Mouse (Mus musculus): ENCODE data around the gene Zfp688. TPM values are rescaled to one million over a fixed set of nuclear protein-coding genes. Genes with fewer than 3 reads are reported as not detected.
A peak's percentile ranks its signal among the peaks of the same experiment; 100 is the strongest.
"Not testable (repeated sequence)": the region's sequence is repeated elsewhere in the genome, so short reads cannot be mapped to it uniquely, and the experiment has no call there.

Gene Zfp688
- polyA plus RNA-seq, 1 experiment: 29.6 TPM

DNA sequence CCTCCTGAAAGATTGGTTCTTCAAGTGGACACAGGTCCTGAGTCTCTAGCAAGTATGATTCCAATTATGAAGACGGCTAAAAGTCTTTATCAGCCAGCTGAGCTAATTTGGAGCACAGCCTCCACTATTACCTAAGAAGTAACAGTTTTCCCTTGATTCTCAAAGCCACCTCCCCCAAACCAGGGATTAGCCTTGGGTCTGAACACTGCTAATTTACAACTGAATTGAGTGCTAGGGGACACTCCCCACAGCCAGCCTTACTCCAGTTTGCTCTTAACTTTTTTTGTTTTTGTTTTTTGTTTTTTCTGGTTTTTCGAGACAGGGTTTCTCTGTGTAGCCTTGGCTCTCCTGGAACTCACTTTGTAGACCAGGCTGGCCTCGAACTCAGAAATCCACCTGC, 43.3 kb upstream of the Zfp688 start:
- H3K27ac ChIP-seq (ENCODE audit: insufficient read depth, low read depth, low read length): no peak overlapping the region
- TF ChIP-seq CTCF (IDR thresholded peaks at IDR 0.05; ENCODE audit: extremely low read depth, insufficient read length, insufficient replicate concordance, low read depth, low read length) (no peak), POLR2A (IDR thresholded peaks at IDR 0.05; ENCODE audit: low read depth, low read length) (no peak)
- no peaks in the 10 kb centered on the region for H3K27me3 ChIP-seq (ENCODE audit: control insufficient read depth, insufficient read depth, low read length)
- 94% methylated on average over 3 of the region's 3 CpGs for WGBS
- H3K36me3 ChIP-seq (ENCODE audit: control insufficient read depth, insufficient read depth, low read length): peaks cover 16% of the 10 kb centered on the region
- peaks cover 4% of the 10 kb centered on the region; the same call in 1 of the 2 replicates for H3K4me1 ChIP-seq (ENCODE audit: control insufficient read depth, insufficient read depth, insufficient read length, low read length)
- no peak overlapping the region for H3K4me3 ChIP-seq (ENCODE audit: low read depth, low read length)

DNA sequence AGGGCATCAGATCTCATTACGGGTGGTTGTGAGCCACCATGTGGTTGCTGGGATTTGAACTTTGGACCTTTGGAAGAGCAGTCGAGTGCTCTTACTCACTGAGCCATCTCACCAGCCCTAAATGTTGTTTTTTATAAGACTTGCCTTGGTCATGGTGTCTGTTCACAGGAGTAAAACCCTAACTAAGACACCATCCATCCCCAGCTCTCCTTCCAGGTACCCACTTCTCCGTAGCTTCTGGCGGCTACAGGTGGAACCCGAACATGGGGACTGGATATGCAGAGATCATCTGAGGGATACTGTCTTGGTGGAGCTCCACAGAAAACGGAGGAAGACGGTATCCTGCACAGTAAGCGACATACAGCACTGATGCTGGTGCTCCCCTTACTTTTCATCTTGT, 37.4 kb upstream of the Zfp688 start, which contains the start of gene Prr14:
TSS of gene Prr14 (plus strand) at position 301 of the 400 bp plus-strand sequence.
- 92% methylated on average over 8 of the region's 8 CpGs for WGBS
- H3K4me1 ChIP-seq (ENCODE audit: control insufficient read depth, insufficient read depth, insufficient read length, low read length); H3K27ac ChIP-seq (ENCODE audit: insufficient read depth, low read depth, low read length); H3K27me3 ChIP-seq (ENCODE audit: control insufficient read depth, insufficient read depth, low read length); H3K4me3 ChIP-seq (ENCODE audit: low read depth, low read length): not testable (repeated sequence)
- H3K36me3 ChIP-seq (ENCODE audit: control insufficient read depth, insufficient read depth, low read length): peaks cover 29% of the 10 kb centered on the region

DNA sequence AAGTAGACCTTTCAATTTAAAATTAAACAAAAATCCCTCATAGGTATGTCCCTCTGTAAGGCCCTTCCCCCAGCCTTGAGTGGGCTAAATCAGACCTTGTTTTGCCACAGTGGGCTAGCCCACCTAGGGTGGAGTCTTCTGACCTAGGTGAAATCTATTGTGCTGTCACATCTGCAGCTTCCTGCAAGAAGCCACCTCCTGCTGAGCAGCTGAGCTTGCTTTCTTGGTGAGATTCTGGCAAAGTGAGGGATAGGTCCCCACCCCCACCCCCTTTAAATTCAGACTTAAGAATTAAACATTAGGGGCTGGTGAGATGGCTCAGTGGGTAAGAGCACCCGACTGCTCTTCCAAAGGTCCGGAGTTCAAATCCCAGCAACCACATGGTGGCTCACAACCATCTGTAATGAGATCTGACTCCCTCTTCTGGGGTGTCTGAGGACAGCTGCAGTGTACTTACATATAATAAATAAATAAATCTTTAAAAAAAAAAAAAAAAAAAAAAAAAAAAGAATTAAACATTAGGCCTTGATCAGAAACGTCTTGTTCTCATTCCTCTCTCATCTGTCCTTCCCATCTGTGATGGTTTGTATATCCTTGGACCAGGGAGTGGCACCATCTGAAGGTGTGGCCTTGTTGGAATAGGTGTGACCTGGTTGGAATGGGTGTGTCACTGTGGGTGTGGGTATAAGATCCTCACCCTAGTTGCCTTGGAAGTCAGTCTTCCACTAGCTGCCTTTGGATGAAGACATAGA, 36.7 kb upstream of the Zfp688 start:
- not testable (repeated sequence) for H3K4me3 ChIP-seq (ENCODE audit: low read depth, low read length); H3K4me1 ChIP-seq (ENCODE audit: control insufficient read depth, insufficient read depth, insufficient read length, low read length); H3K27me3 ChIP-seq (ENCODE audit: control insufficient read depth, insufficient read depth, low read length); H3K27ac ChIP-seq (ENCODE audit: insufficient read depth, low read depth, low read length)
- H3K36me3 ChIP-seq (ENCODE audit: control insufficient read depth, insufficient read depth, low read length): peaks cover 31% of the 10 kb centered on the region
- WGBS: 79% methylated on average over 3 of the region's 3 CpGs

DNA sequence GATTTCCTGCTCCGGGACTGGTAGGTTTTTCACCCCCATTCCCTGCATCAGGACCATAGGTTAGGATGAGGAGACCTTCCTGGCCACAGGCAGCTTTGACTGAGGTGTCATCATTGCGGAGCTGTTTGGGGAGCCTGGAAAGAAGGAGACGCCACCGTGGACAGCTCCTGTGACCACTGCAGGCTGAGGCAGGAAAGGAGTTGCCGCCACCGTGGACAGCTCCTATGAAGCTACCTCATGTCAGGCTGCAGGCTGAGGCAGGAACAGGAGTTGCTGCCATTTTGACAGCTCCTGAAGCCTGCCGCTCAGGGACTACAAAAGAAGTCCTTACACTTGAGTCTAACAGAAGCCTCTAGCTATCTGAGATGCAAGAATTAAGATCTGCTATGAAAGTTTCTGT, 33.0 kb upstream of the Zfp688 start:
- WGBS: 91% methylated on average over 7 of the region's 7 CpGs
- TF ChIP-seq CTCF (IDR thresholded peaks at IDR 0.05; ENCODE audit: extremely low read depth, insufficient read length, insufficient replicate concordance, low read depth, low read length) (no peak), POLR2A (IDR thresholded peaks at IDR 0.05; ENCODE audit: low read depth, low read length) (no peak)
- Histone ChIP-seq H3K27ac (ENCODE audit: insufficient read depth, low read depth, low read length) (no peak overlapping the region), H3K4me1 (ENCODE audit: control insufficient read depth, insufficient read depth, insufficient read length, low read length) (peaks cover 12% of the 10 kb centered on the region; the same call in 1 of the 2 replicates), H3K36me3 (ENCODE audit: control insufficient read depth, insufficient read depth, low read length) (peaks cover 24% of the 10 kb centered on the region), H3K27me3 (ENCODE audit: control insufficient read depth, insufficient read depth, low read length) (no peaks in the 10 kb centered on the region), H3K4me3 (ENCODE audit: low read depth, low read length) (no peak overlapping the region)

DNA sequence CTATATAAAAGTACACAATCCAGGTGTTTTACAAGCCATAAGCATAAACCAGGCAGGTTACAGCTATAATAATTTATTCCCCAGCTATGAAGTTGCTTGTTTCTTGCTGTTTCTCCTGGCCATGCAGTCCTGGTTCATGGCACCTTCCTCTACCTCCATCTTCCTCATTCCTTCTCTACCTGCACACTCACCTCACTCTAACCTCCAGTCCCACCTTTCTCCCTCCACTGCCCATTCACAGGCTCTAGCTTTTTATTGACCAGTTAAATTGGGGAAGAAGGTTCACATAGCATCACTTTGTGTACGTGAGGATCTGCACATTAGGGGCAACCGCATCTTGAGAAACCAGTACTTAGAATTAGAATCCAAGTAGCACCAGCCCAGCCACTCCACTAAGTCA, 31.2 kb upstream of the Zfp688 start:
- TF ChIP-seq POLR2A (IDR thresholded peaks at IDR 0.05; ENCODE audit: low read depth, low read length) (no peak), CTCF (IDR thresholded peaks at IDR 0.05; ENCODE audit: extremely low read depth, insufficient read length, insufficient replicate concordance, low read depth, low read length) (no peak)
- no peak overlapping the region for H3K4me3 ChIP-seq (ENCODE audit: low read depth, low read length)
- H3K27ac ChIP-seq (ENCODE audit: insufficient read depth, low read depth, low read length): no peak overlapping the region
- WGBS: 96% methylated on average over 2 of the region's 2 CpGs
- peaks cover 14% of the 10 kb centered on the region; the same call in 1 of the 2 replicates for H3K4me1 ChIP-seq (ENCODE audit: control insufficient read depth, insufficient read depth, insufficient read length, low read length)
- H3K27me3 ChIP-seq (ENCODE audit: control insufficient read depth, insufficient read depth, low read length): no peaks in the 10 kb centered on the region
- peaks cover 16% of the 10 kb centered on the region for H3K36me3 ChIP-seq (ENCODE audit: control insufficient read depth, insufficient read depth, low read length)

DNA sequence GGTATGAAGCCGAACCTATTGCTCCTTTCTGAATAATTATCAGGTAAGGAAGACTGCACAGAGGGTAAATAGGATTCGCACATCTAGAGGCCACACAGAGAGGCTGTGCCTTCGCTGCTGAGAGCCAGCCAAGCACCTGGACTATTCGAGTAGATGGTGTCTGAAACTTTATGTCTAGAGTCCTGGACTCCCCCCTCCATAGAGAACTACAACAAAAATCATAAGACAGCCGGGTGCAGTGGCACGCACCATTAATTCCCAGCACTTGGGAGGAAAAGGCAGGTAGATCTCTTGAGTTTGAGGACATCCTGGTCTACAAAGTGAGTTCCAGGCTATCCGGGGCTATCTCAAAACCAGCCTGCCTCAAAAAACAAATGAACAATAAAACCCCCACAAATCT, 28.1 kb upstream of the Zfp688 start:
- peaks cover 8% of the 10 kb centered on the region for H3K36me3 ChIP-seq (ENCODE audit: control insufficient read depth, insufficient read depth, low read length)
- WGBS: 60% methylated on average over 7 of the region's 7 CpGs
- no peak overlapping the region; the same call in 1 of the 2 replicates for H3K4me3 ChIP-seq (ENCODE audit: low read depth, low read length)
- H3K4me1 ChIP-seq (ENCODE audit: control insufficient read depth, insufficient read depth, insufficient read length, low read length): peaks cover 15% of the 10 kb centered on the region; the same call in 1 of the 2 replicates
- H3K27me3 ChIP-seq (ENCODE audit: control insufficient read depth, insufficient read depth, low read length): no peaks in the 10 kb centered on the region
- no peak overlapping the region for H3K27ac ChIP-seq (ENCODE audit: insufficient read depth, low read depth, low read length)
- no peak for TF ChIP-seq POLR2A (IDR thresholded peaks at IDR 0.05; ENCODE audit: low read depth, low read length)
- TF ChIP-seq CTCF (IDR thresholded peaks at IDR 0.05; ENCODE audit: extremely low read depth, insufficient read length, insufficient replicate concordance, low read depth, low read length): no peak

DNA sequence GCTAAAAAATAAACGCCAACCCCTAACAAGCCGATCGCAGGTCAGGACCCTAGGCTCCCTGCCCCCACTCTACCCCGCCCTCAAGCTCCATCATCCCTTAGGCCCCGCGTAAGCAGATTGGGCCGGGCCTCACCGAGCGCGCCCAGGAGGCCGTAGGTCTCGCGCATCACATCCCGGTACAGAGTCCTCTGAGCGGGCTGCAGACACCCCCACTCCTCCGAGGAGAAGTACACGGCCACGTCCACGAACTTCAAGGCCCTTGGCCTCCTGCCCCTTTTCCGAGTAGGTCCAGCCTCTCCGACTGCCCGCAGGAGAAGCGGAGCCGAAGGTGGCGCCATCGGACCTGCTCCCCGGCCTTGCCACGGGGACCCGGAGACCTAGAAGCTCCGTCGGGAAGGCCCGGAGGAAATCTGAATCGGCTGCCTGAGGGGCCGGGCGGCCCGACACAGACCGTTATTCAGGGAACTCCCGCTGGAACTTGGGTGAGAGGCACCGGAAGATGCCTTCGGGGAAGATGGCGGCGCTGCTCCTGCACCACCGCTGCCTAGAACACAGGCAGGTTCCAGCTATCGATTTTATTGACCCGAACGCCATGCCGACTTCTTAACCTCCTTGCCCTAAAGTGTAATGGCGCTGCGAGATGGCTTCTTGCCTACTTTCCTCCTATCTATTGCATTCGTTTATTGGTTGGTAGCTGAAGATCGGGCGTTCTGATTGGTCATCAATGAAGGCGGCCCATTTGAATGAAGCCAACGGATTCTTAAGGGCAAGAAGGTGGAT, 26.8 kb upstream of the Zfp688 start, which contains the start of gene Zfp689:
TSS of gene Zfp689 (minus strand) at position 638 of the 780 bp plus-strand sequence.
- TF ChIP-seq CTCF (IDR thresholded peaks at IDR 0.05; ENCODE audit: extremely low read depth, insufficient read length, insufficient replicate concordance, low read depth, low read length) (no peak), POLR2A (IDR thresholded peaks at IDR 0.05; ENCODE audit: low read depth, low read length) (peak; percentile 57)
- peak within 1 kb of the TSS; percentile 90 for H3K27ac ChIP-seq (ENCODE audit: insufficient read depth, low read depth, low read length)
- H3K4me3 ChIP-seq (ENCODE audit: low read depth, low read length): peak within 1 kb of the TSS; percentile 92
- H3K27me3 ChIP-seq (ENCODE audit: control insufficient read depth, insufficient read depth, low read length): no peaks in the 10 kb centered on the region
- WGBS: under 1% methylated on average over 54 of the region's 54 CpGs
- H3K36me3 ChIP-seq (ENCODE audit: control insufficient read depth, insufficient read depth, low read length): peaks cover 12% of the 10 kb centered on the region
- peaks cover 15% of the 10 kb centered on the region; the same call in 1 of the 2 replicates for H3K4me1 ChIP-seq (ENCODE audit: control insufficient read depth, insufficient read depth, insufficient read length, low read length)
